Mouse (Mus musculus) cerebellum, adult 18-20 months (tissue): ENCODE data around the gene Hs2st1.

Experiments used
- DNase-seq, 2 experiments: peaks; one replicate each; pipeline ENCODE4 v3.0.0; 2021

The Hs2st1 gene

GRCm38 (mm10) chr3:144379801-144380200 lies 190.2 kb downstream of the Hs2st1 start:
- DNase-seq = no peak
